Mouse (Mus musculus) c-Kit-positive CD71-negative TER-119-negative erythroid progenitor cells, embryonic 14.5 days (primary cell): ENCODE results near the gene Dgcr8.

Source experiments
- DNase-seq: peaks from one replicate; pipeline ENCODE4 v3.0.0-alpha.2; 2013; ENCODE audit warnings: low read depth

The Dgcr8 gene

GRCm38 (mm10) chr16:18249364-18249967 is 39.6 kb downstream of the Dgcr8 start:
- DNase-seq, result peak; percentile 42

- DNase-seq, result peak; percentile 99
Observed at GRCm38 (mm10) chr16:18248433-18249363, 40.3 kb downstream of the Dgcr8 start, which contains the start of the genes Trmt2a and Ranbp1. Gene Trmt2a, plus strand, starts transcription at chr16:18248679. Gene Ranbp1, minus strand, starts transcription at chr16:18248732.

- DNase-seq, result no peak
Observed at GRCm38 (mm10) chr16:18247521-18248399, 41.3 kb downstream of the Dgcr8 start.

GRCm38 (mm10) chr16:18241581-18241980 is 47.5 kb downstream of the Dgcr8 start:
- no peak for DNase-seq

- DNase-seq, result no peak
Observed at GRCm38 (mm10) chr16:18236676-18237501, 52.2 kb downstream of the Dgcr8 start.

- no peak for DNase-seq
Observed at GRCm38 (mm10) chr16:18235389-18236065, 53.5 kb downstream of the Dgcr8 start.

- DNase-seq, result no peak
Observed at GRCm38 (mm10) chr16:18234671-18235388, 54.2 kb downstream of the Dgcr8 start, which contains the start of gene Zdhhc8. Gene Zdhhc8, minus strand, starts transcription at chr16:18235136.

GRCm38 (mm10) chr16:18233919-18234670 is 55.0 kb downstream of the Dgcr8 start:
- DNase-seq, result no peak

- DNase-seq, result no peak
Observed at GRCm38 (mm10) chr16:18233451-18233850, 55.6 kb downstream of the Dgcr8 start.

GRCm38 (mm10) chr16:18231451-18231850 is 57.6 kb downstream of the Dgcr8 start:
- no peak for DNase-seq

GRCm38 (mm10) chr16:18231047-18231446 is 58.0 kb downstream of the Dgcr8 start:
- DNase-seq, result no peak

- DNase-seq, result no peak
Observed at GRCm38 (mm10) chr16:18230617-18231016, 58.4 kb downstream of the Dgcr8 start.

GRCm38 (mm10) chr16:18229622-18230021 is 59.4 kb downstream of the Dgcr8 start:
- no peak for DNase-seq

- DNase-seq, result no peak
Observed at GRCm38 (mm10) chr16:18228856-18229255, 60.2 kb downstream of the Dgcr8 start.

- DNase-seq, result no peak
Observed at GRCm38 (mm10) chr16:18227897-18228422, 61.1 kb downstream of the Dgcr8 start.

- DNase-seq, result no peak
Observed at GRCm38 (mm10) chr16:18227187-18227586, 61.9 kb downstream of the Dgcr8 start.

GRCm38 (mm10) chr16:18222188-18222587 is 66.9 kb downstream of the Dgcr8 start:
- DNase-seq, result no peak

GRCm38 (mm10) chr16:18221543-18221898 is 67.5 kb downstream of the Dgcr8 start:
- DNase-seq, result no peak
